ENCODE assay signal across 24 mouse cellular contexts in genomic region chr5:124198473-124198872, GRCm38 (mm10). TPM values are rescaled to one million over a fixed set of nuclear protein-coding genes. Genes with fewer than 3 reads are reported as not detected.
DNase-seq lines count a peak whose midpoint lies in the region; ATAC-seq and TF ChIP-seq lines count a peak whose summit lies in the region.
"Had no signal": no experiment of that assay in that cellular context is flagged by ENCODE, and none has a peak within 500 bp of the region (broad histone marks: within the 10 kb centered on the region; RNA-seq: fewer than 3 reads in every experiment).

No protein-coding gene starts in this region.

- H3K9me3 ChIP-seq in heart, embryonic 14.5 days (ENCODE audit: control insufficient read depth, low read length): no peaks in the 10 kb centered on the region
- no peaks in the 10 kb centered on the region for H3K9me3 ChIP-seq in heart, embryonic 11.5 days (replicated peaks; ENCODE audit: control insufficient read depth, low read length)
- H3K9me3 ChIP-seq in liver, embryonic 13.5 days (replicated peaks): no peaks in the 10 kb centered on the region
- H3K9me3 ChIP-seq in liver, embryonic 11.5 days (ENCODE audit: control insufficient read depth, low read length): no peaks in the 10 kb centered on the region
- H3K9me3 ChIP-seq: forebrain, embryonic 10.5 days; forebrain, embryonic 13.5 days; heart, embryonic 12.5 days; hindbrain, embryonic 10.5 days; hindbrain, embryonic 13.5 days had no signal

- H3K4me1 ChIP-seq in heart, embryonic 14.5 days (ENCODE audit: control insufficient read depth in 2 of 2, insufficient read depth in 2 of 2, low read length in 2 of 2): peaks cover 70 to 88% of the 10 kb centered on the region in 2 experiments
- H3K4me1 ChIP-seq in heart, embryonic 11.5 days (ENCODE audit: control insufficient read depth, insufficient read depth, low read length): peaks cover 69% of the 10 kb centered on the region
- H3K4me1 ChIP-seq in liver, embryonic 13.5 days (replicated peaks): peaks cover 82% of the 10 kb centered on the region
- peaks cover 58% of the 10 kb centered on the region for H3K4me1 ChIP-seq in liver, embryonic 11.5 days (replicated peaks; ENCODE audit: control insufficient read depth, insufficient read depth, low read length)

- 63% methylated on average over 7 of the region's 7 CpGs for WGBS in heart, embryonic 14.5 days
- 65% methylated on average over 7 of the region's 7 CpGs for WGBS in heart, embryonic 11.5 days (ENCODE audit: insufficient replicate concordance)
- WGBS in liver, embryonic 13.5 days (ENCODE audit: insufficient replicate concordance): 46% methylated on average over 7 of the region's 7 CpGs
- WGBS in liver, embryonic 11.5 days: 66% methylated on average over 7 of the region's 7 CpGs

- no peak for ATAC-seq in heart, embryonic 14.5 days (ENCODE audit: insufficient number of reproducible peaks, insufficient read depth, low FRiP score, low read depth)
- ATAC-seq in heart, embryonic 11.5 days (replicated peaks; ENCODE audit: insufficient number of reproducible peaks, low FRiP score, low TSS enrichment): no peak
- no peak for ATAC-seq in liver, embryonic 13.5 days (ENCODE audit: low read depth)
- ATAC-seq in liver, embryonic 11.5 days (replicated peaks; ENCODE audit: low FRiP score): no peak
- ATAC-seq: activated CD4-positive, CD25-positive, alpha-beta regulatory T cell, adult 4 months; forebrain, embryonic 13.5 days; forebrain, embryonic 16.5 days; hindbrain, embryonic 16.5 days had no signal

- no peak for DNase-seq in gastrocnemius, adult 2 months
- DNase-seq in gastrocnemius, postnatal 14 days: no peak
- no peak for DNase-seq in liver, embryonic 13.5 days
- no peak for DNase-seq in liver, embryonic 11.5 days (ENCODE audit: low spot score)
- DNase-seq in yolk sac, embryonic 10.5 days (ENCODE audit: low spot score): peak; percentile 46
- no peak for DNase-seq in frontal cortex, adult 2 months (ENCODE audit: extremely low spot score in 1 of 2, low spot score in 1 of 2)
- DNase-seq: adrenal gland, adult 8-10 months; adrenal gland, postnatal 25 days; cerebellum, adult 18-20 months; cerebellum, adult 9-10 months; cerebellum, postnatal 14 days; gastrocnemius, postnatal 36 days; heart, postnatal 36 days; kidney, adult 11 months had no signal

- no peak for TF ChIP-seq CTCF in gastrocnemius, adult 2 months (IDR thresholded peaks at IDR 0.05)

- no peak overlapping the region for H3K4me2 ChIP-seq in heart, embryonic 14.5 days (ENCODE audit: low read length)
- no peak overlapping the region for H3K4me2 ChIP-seq in heart, embryonic 11.5 days
- H3K4me2 ChIP-seq in liver, embryonic 13.5 days: no peak overlapping the region
- no peak overlapping the region for H3K4me2 ChIP-seq in liver, embryonic 11.5 days
- H3K4me2 ChIP-seq: forebrain, embryonic 13.5 days; heart, embryonic 12.5 days; hindbrain, embryonic 13.5 days had no signal

- no peak overlapping the region for H3K9ac ChIP-seq in heart, embryonic 14.5 days (ENCODE audit: low read length)
- H3K9ac ChIP-seq in heart, embryonic 11.5 days (ENCODE audit: low read depth, low read length): no peak overlapping the region
- peak overlapping the region; percentile 0; the same call in 1 of the 2 replicates for H3K9ac ChIP-seq in liver, embryonic 13.5 days
- H3K9ac ChIP-seq in liver, embryonic 11.5 days (ENCODE audit: low read depth, low read length): no peak overlapping the region
- H3K9ac ChIP-seq: forebrain, embryonic 13.5 days; hindbrain, embryonic 13.5 days had no signal

- peak overlapping the region; percentile 64 for H3K27ac ChIP-seq in gastrocnemius, adult 2 months
- peak overlapping the region; percentile 23 to 28; a peak in 2 of 4 replicates for H3K27ac ChIP-seq in heart, embryonic 14.5 days (replicated peaks in 1 of 2; ENCODE audit: control insufficient read depth in 1 of 2, insufficient read depth in 1 of 2, low read depth in 2 of 2, low read length in 2 of 2)
- H3K27ac ChIP-seq in heart, embryonic 11.5 days (ENCODE audit: low read depth, low read length): no peak overlapping the region
- H3K27ac ChIP-seq in liver, embryonic 13.5 days: no peak overlapping the region
- H3K27ac ChIP-seq in liver, embryonic 11.5 days (ENCODE audit: low read depth, low read length): no peak overlapping the region
- H3K27ac ChIP-seq: forebrain, embryonic 13.5 days; hindbrain, embryonic 13.5 days had no signal

- no peaks in the 10 kb centered on the region for H3K27me3 ChIP-seq in heart, embryonic 14.5 days (ENCODE audit: control insufficient read depth, insufficient read depth, low read length)
- no peaks in the 10 kb centered on the region for H3K27me3 ChIP-seq in heart, embryonic 11.5 days (ENCODE audit: control insufficient read depth, insufficient read depth, low read length)
- H3K27me3 ChIP-seq in liver, embryonic 13.5 days: no peaks in the 10 kb centered on the region
- no peaks in the 10 kb centered on the region for H3K27me3 ChIP-seq in liver, embryonic 11.5 days (replicated peaks; ENCODE audit: control insufficient read depth, insufficient read depth, low read length)
- H3K27me3 ChIP-seq: forebrain, embryonic 13.5 days; heart, embryonic 12.5 days; hindbrain, embryonic 13.5 days had no signal

- H3K4me3 ChIP-seq in gastrocnemius, adult 2 months: no peak overlapping the region
- H3K4me3 ChIP-seq in heart, embryonic 14.5 days (ENCODE audit: control insufficient read depth in 1 of 2, insufficient read depth in 1 of 2, low read depth in 1 of 2, low read length in 2 of 2): no peak overlapping the region
- no peak overlapping the region for H3K4me3 ChIP-seq in heart, embryonic 11.5 days (ENCODE audit: low read depth, low read length)
- H3K4me3 ChIP-seq in liver, embryonic 13.5 days (replicated peaks): no peak overlapping the region
- no peak overlapping the region for H3K4me3 ChIP-seq in liver, embryonic 11.5 days (ENCODE audit: low read depth, low read length)
- H3K4me3 ChIP-seq: forebrain, embryonic 10.5 days; forebrain, embryonic 13.5 days; heart, embryonic 12.5 days; hindbrain, embryonic 10.5 days; hindbrain, embryonic 13.5 days had no signal

- intact Hi-C loops in gastrocnemius, adult 2 months (cut with DNase I): no loop called here
- intact Hi-C loops in gastrocnemius, postnatal 14 days (cut with DNase I; ENCODE audit: low total_unique reads): no loop called here

- no peaks in the 10 kb centered on the region for H3K36me3 ChIP-seq in heart, embryonic 14.5 days (ENCODE audit: control insufficient read depth, insufficient read depth, low read length)
- H3K36me3 ChIP-seq in heart, embryonic 11.5 days (ENCODE audit: control insufficient read depth, insufficient read depth, low read length): no peaks in the 10 kb centered on the region
- H3K36me3 ChIP-seq in liver, embryonic 13.5 days: 0 out of 2 replicates have a peak, but pooled peaks cover 3% of the 10 kb centered on the region
- no peaks in the 10 kb centered on the region for H3K36me3 ChIP-seq in liver, embryonic 11.5 days (ENCODE audit: control insufficient read depth, insufficient read depth, low read length)
- H3K36me3 ChIP-seq: forebrain, embryonic 10.5 days; heart, embryonic 12.5 days; hindbrain, embryonic 13.5 days had no signal

RNA-seq across cellular contexts. Expression of gene Pitpnm2, which starts 51.1 kb away (rescaled TPM):
- total RNA-seq in gastrocnemius, adult 2 months (2021): 10 to 100 TPM; 18.1 to 28.4 TPM
- 10 to 100 TPM; 18.4 to 19.0 TPM for total RNA-seq in gastrocnemius, postnatal 14 days (2021)
- 10.2 and 12.0 TPM in 2 replicates for polyA plus RNA-seq in heart, embryonic 14.5 days (2014; fragmentation: Nextera tagmentation; extraction: Ambion mirVana)
- polyA plus RNA-seq in heart, embryonic 11.5 days (2014; fragmentation: Nextera tagmentation; extraction: Ambion mirVana): 7.0 and 7.8 TPM in 2 replicates
- 1.3 and 1.4 TPM in 2 replicates for polyA plus RNA-seq in liver, embryonic 13.5 days (2015; fragmentation: Nextera tagmentation; extraction: Ambion mirVana)
- 5.1 and 5.9 TPM in 2 replicates for polyA plus RNA-seq in liver, embryonic 11.5 days (2014; fragmentation: Nextera tagmentation; extraction: Ambion mirVana)
- 195 and 196 TPM in 2 replicates for polyA plus RNA-seq in frontal cortex, adult 2 months (2012; rRNA removed)

Comparison
In these comparisons a context has a peak if more than half of its experiments do, and no peak if none do; other contexts are left out.
1. H3K27ac ChIP-seq: peak in gastrocnemius, adult 2 months (single experiment) and heart, embryonic 14.5 days (2 of 2); none in heart, embryonic 11.5 days (single experiment), liver, embryonic 13.5 days (single experiment) and liver, embryonic 11.5 days (single experiment).
2. RNA of gene Pitpnm2, which starts 51.1 kb away (polyA plus RNA-seq): 195 to 196 TPM in frontal cortex, adult 2 months; 10.2 to 12.0 TPM in heart, embryonic 14.5 days, 7.0 to 7.8 TPM in heart, embryonic 11.5 days, 5.1 to 5.9 TPM in liver, embryonic 11.5 days and 1.3 to 1.4 TPM in liver, embryonic 13.5 days; every median in the first group is over 10 times any median in the second.